Mouse (Mus musculus) thymus, adult 2 months (tissue): ENCODE measurements around the gene Nlrp3.

Experiments
- CTCF ChIP-seq: fragments of 200-500 bp; IDR thresholded peaks from 2 replicates; pipeline ENCODE4 v1.5.1; 2012; ENCODE audit warnings: mild to moderate bottlenecking, control low read depth, low read length, moderate library complexity, borderline replicate concordance; ENCODE audit not compliant: control insufficient read depth, poor library complexity, insufficient read depth; ENCODE audit errors: extremely low read depth
- POLR2A ChIP-seq: fragments of 200-500 bp; IDR thresholded peaks from 2 replicates; pipeline ENCODE4 v1.6.1; 2012; ENCODE audit warnings: mild to moderate bottlenecking, low read length, control low read depth, moderate library complexity; ENCODE audit not compliant: control insufficient read depth, poor library complexity, insufficient read depth; ENCODE audit errors: extremely low read depth

DNA sequence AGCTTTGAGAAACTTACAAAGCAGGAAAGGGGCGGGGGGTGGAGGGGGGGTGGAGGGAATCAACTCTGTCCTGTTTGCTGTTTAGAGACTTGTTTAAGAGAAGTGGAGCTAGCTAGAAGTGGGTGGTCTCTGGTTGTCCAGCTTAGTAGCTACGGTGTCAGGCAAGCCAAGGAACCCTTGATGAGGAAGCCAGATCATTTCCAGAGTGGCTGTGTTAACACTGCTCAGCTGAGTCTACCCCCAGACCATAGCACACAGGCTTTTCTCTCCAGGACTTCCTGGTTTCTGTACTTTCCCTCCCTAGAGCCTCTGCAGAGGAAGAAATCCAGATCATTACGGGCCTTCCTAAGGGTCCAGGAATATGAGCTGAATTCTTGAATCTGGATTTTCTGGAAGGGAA, 26.6 kb upstream of the Nlrp3 start:
- TF ChIP-seq POLR2A = no peak
- TF ChIP-seq CTCF = no peak
